Mouse (Mus musculus) testis, postnatal 14 days (tissue): Measurements from ENCODE around the gene Gm3667.
"Not testable (repeated sequence)": the region's sequence is repeated elsewhere in the genome, so short reads cannot be mapped to it uniquely, and the experiment has no call there.

Experiments used
- DNase-seq: peaks from one replicate; pipeline ENCODE4 v3.0.0; 2021; ENCODE audit warnings: low spot score

Gene Gm3667

GRCm38 (mm10) chr14:6889521-6890012 is at the start of gene Gm3667:
Gene Gm3667 (minus strand): TSS chr14:6889962.
- DNase-seq, result peak; percentile 2

- not testable (repeated sequence) for DNase-seq
These were observed 10.1 kb upstream of the Gm3667 start for GRCm38 (mm10) chr14:6899881-6900280.

- DNase-seq, result peak; percentile 4
These were observed 951 bp downstream of the Gm3667 start for GRCm38 (mm10) chr14:6888811-6889210.

- not testable (repeated sequence) for DNase-seq
These were observed 49.6 kb downstream of the Gm3667 start, which contains the start of gene Gm3642 for GRCm38 (mm10) chr14:6840211-6840610. Gene Gm3642 (minus strand): TSS chr14:6840311.

GRCm38 (mm10) chr14:6823297-6823696 is 66.5 kb downstream of the Gm3667 start:
- DNase-seq, result peak; percentile 3
